Mouse (Mus musculus): ENCODE results near the gene Zfp661. TPM values are rescaled to one million over a fixed set of nuclear protein-coding genes. Genes with fewer than 3 reads are reported as not detected.

Zfp661 gene
- polyA plus RNA-seq, 1 experiment from 2014 or later, result 2.4 TPM

DNA sequence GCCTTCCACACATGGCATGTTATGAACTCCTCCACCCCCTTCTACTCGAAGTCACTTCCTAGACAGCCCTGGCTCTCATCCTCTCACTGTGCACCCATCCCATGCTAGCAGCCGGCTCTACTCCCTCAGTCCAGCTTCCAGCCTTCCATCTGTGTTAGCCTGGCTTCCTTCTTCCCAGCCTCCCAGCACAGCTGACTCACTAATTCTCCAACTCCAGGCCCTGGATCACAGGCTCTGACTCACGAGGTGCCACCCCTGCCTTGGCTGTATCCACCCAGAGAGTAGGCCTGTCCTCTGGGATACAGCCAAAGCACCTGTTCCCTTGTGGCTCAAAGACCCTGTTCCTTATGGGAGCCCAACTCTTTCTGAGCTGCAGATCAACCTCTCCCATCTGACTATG lies 49.3 kb downstream of the Zfp661 start:
- 51% methylated on average over 3 of the region's 3 CpGs for WGBS

DNA sequence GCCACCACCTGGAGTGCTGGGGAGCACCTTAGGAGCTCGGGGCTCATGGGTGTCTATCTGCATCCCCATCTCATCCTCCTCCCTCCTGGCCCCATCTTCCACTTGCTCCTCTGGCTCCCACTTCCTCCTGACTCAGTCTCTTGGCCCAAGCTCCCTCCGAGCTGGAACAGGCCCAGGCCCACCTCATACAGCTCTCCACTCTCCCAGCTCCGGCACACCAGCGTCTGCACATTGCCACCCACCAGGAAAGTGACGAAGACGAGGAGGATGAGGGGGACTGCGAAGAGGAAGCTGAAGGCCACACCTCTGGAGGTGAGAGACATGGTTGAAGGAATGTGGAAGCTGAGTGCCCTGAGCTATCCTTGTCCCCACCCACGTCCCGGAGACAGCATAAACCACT lies 51.5 kb downstream of the Zfp661 start:
- Histone ChIP-seq H3K27me3 (ENCODE audit: control insufficient read depth, insufficient read depth, low read length) (peaks cover 36% of the 10 kb centered on the region), H3K4me1 (ENCODE audit: control insufficient read depth in 2 of 2, insufficient read depth in 2 of 2, low read length in 2 of 2) (no peaks in the 10 kb centered on the region)

More for the DNA sequence above, 49.3 kb downstream of the Zfp661 start:
- no peaks in the 10 kb centered on the region for H3K9me3 ChIP-seq (ENCODE audit: control insufficient read depth, low read length)
- no peaks in the 10 kb centered on the region for H3K36me3 ChIP-seq (ENCODE audit: control insufficient read depth, insufficient read depth, low read length)
- H3K27ac ChIP-seq (replicated peaks in 1 of 2; ENCODE audit: control insufficient read depth in 1 of 2, insufficient read depth in 1 of 2, low read depth in 2 of 2, low read length in 2 of 2), result no peak overlapping the region
- no peak for ATAC-seq (ENCODE audit: insufficient number of reproducible peaks, insufficient read depth, low FRiP score, low read depth)
- H3K27me3 ChIP-seq (ENCODE audit: control insufficient read depth, insufficient read depth, low read length), result peaks cover 58% of the 10 kb centered on the region
- no peak overlapping the region for H3K4me2 ChIP-seq (ENCODE audit: low read length)
- H3K4me1 ChIP-seq (ENCODE audit: control insufficient read depth in 2 of 2, insufficient read depth in 2 of 2, low read length in 2 of 2), result 0 out of 4 replicates have a peak, but pooled peaks cover 0 to 3% of the 10 kb centered on the region in 2 experiments
- H3K9ac ChIP-seq (ENCODE audit: low read length), result no peak overlapping the region
- H3K4me3 ChIP-seq (ENCODE audit: control insufficient read depth in 1 of 2, insufficient read depth in 1 of 2, low read depth in 1 of 2, low read length in 2 of 2), result no peak overlapping the region

DNA sequence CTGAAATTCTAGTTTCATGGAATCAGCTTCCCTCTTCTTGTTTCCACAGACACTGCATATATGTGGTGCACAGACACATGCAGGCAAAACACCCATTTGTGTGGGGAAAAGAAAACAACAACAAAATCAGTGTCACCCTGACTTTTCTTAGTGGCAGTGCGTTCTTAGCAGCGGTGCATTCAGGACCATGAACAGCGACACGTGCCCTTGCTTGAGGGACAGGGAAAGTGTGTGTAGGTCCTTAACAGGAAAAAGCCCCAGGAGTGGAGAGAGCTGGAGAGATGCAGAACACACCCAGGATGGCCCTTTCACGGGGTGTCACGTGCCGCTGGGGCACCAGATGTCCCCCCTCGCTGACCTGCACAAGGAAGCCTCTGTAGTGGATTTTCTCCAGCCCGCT lies 54.5 kb downstream of the Zfp661 start:
- Histone ChIP-seq H3K9ac (ENCODE audit: low read length) (no peak overlapping the region), H3K36me3 (ENCODE audit: control insufficient read depth, insufficient read depth, low read length) (no peaks in the 10 kb centered on the region), H3K27ac (replicated peaks in 1 of 2; ENCODE audit: control insufficient read depth in 1 of 2, insufficient read depth in 1 of 2, low read depth in 2 of 2, low read length in 2 of 2) (no peak overlapping the region), H3K4me2 (ENCODE audit: low read length) (no peak overlapping the region), H3K4me1 (ENCODE audit: control insufficient read depth in 2 of 2, insufficient read depth in 2 of 2, low read length in 2 of 2) (no peaks in the 10 kb centered on the region), H3K27me3 (ENCODE audit: control insufficient read depth, insufficient read depth, low read length) (peaks cover 8% of the 10 kb centered on the region), H3K4me3 (ENCODE audit: control insufficient read depth in 1 of 2, insufficient read depth in 1 of 2, low read depth in 1 of 2, low read length in 2 of 2) (no peak overlapping the region), H3K9me3 (ENCODE audit: control insufficient read depth, low read length) (no peaks in the 10 kb centered on the region)
- ATAC-seq (ENCODE audit: insufficient number of reproducible peaks, insufficient read depth, low FRiP score, low read depth), result no peak
- 7% methylated on average over 9 of the region's 9 CpGs for WGBS

More for the DNA sequence above, 51.5 kb downstream of the Zfp661 start:
- no peak for ATAC-seq (ENCODE audit: insufficient number of reproducible peaks, insufficient read depth, low FRiP score, low read depth)
- H3K4me2 ChIP-seq (ENCODE audit: low read length), result no peak overlapping the region
- no peaks in the 10 kb centered on the region for H3K36me3 ChIP-seq (ENCODE audit: control insufficient read depth, insufficient read depth, low read length)
- WGBS, result 64% methylated on average over 9 of the region's 9 CpGs
- no peak overlapping the region for H3K27ac ChIP-seq (replicated peaks in 1 of 2; ENCODE audit: control insufficient read depth in 1 of 2, insufficient read depth in 1 of 2, low read depth in 2 of 2, low read length in 2 of 2)
- no peak overlapping the region for H3K9ac ChIP-seq (ENCODE audit: low read length)
- H3K9me3 ChIP-seq (ENCODE audit: control insufficient read depth, low read length), result no peaks in the 10 kb centered on the region
- H3K4me3 ChIP-seq (ENCODE audit: control insufficient read depth in 1 of 2, insufficient read depth in 1 of 2, low read depth in 1 of 2, low read length in 2 of 2), result no peak overlapping the region

DNA sequence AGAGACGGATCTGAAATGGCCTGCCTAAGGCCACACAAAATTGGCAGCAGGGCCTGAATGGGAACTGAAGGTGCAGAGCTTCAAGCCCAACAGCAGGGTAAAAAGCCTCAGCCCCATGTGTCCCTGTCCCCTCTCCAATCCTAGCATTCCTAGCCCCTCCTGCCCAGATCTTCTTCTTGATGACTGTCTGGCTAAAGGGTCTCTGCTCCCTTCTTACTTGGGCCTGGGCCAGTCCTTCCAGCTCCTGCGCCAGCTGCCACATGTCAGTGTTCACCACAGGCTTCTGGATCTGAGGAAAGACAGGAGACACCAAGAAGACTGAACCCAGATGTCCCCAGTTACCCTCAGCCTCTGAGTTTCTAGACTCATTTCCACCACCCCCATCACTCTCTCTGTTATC lies 55.3 kb downstream of the Zfp661 start:
- Histone ChIP-seq H3K27me3 (ENCODE audit: control insufficient read depth, insufficient read depth, low read length) (peaks cover 4% of the 10 kb centered on the region), H3K27ac (replicated peaks in 1 of 2; ENCODE audit: control insufficient read depth in 1 of 2, insufficient read depth in 1 of 2, low read depth in 2 of 2, low read length in 2 of 2) (no peak overlapping the region), H3K9me3 (ENCODE audit: control insufficient read depth, low read length) (no peaks in the 10 kb centered on the region), H3K4me1 (ENCODE audit: control insufficient read depth in 2 of 2, insufficient read depth in 2 of 2, low read length in 2 of 2) (no peaks in the 10 kb centered on the region), H3K4me2 (ENCODE audit: low read length) (no peak overlapping the region), H3K36me3 (ENCODE audit: control insufficient read depth, insufficient read depth, low read length) (no peaks in the 10 kb centered on the region), H3K9ac (ENCODE audit: low read length) (no peak overlapping the region), H3K4me3 (ENCODE audit: control insufficient read depth in 1 of 2, insufficient read depth in 1 of 2, low read depth in 1 of 2, low read length in 2 of 2) (no peak overlapping the region)
- ATAC-seq (ENCODE audit: insufficient number of reproducible peaks, insufficient read depth, low FRiP score, low read depth), result no peak
- 66% methylated on average over 2 of the region's 2 CpGs for WGBS

DNA sequence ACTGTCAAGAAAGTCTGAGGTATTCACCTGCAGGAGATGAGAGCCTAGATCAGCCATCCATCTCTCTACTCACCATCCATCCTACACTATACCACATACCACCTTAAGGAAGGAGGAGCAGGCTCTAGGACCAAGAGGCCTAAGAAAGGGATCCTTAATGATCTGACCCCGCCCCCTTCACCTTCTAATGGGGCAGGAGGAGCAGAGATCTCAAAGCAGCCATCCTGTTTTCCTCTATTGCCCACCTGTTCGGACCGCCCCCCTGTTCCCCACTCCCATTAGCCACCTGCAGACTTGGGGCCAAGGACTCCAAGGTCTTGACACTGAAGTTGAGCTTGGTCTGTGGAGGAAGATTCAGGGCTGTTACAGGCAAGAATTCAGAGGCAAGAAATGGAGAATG lies 56.5 kb downstream of the Zfp661 start:
- ATAC-seq (ENCODE audit: insufficient number of reproducible peaks, insufficient read depth, low FRiP score, low read depth), result no peak
- Histone ChIP-seq H3K27me3 (ENCODE audit: control insufficient read depth, insufficient read depth, low read length) (no peaks in the 10 kb centered on the region; the same call in none of the 2 replicates), H3K4me1 (ENCODE audit: control insufficient read depth in 2 of 2, insufficient read depth in 2 of 2, low read length in 2 of 2) (no peaks in the 10 kb centered on the region), H3K9ac (ENCODE audit: low read length) (no peak overlapping the region), H3K4me2 (ENCODE audit: low read length) (no peak overlapping the region), H3K36me3 (ENCODE audit: control insufficient read depth, insufficient read depth, low read length) (no peaks in the 10 kb centered on the region), H3K4me3 (ENCODE audit: control insufficient read depth in 1 of 2, insufficient read depth in 1 of 2, low read depth in 1 of 2, low read length in 2 of 2) (no peak overlapping the region), H3K27ac (replicated peaks in 1 of 2; ENCODE audit: control insufficient read depth in 1 of 2, insufficient read depth in 1 of 2, low read depth in 2 of 2, low read length in 2 of 2) (no peak overlapping the region), H3K9me3 (ENCODE audit: control insufficient read depth, low read length) (no peaks in the 10 kb centered on the region)
- 55% methylated on average over 3 of the region's 3 CpGs for WGBS

DNA sequence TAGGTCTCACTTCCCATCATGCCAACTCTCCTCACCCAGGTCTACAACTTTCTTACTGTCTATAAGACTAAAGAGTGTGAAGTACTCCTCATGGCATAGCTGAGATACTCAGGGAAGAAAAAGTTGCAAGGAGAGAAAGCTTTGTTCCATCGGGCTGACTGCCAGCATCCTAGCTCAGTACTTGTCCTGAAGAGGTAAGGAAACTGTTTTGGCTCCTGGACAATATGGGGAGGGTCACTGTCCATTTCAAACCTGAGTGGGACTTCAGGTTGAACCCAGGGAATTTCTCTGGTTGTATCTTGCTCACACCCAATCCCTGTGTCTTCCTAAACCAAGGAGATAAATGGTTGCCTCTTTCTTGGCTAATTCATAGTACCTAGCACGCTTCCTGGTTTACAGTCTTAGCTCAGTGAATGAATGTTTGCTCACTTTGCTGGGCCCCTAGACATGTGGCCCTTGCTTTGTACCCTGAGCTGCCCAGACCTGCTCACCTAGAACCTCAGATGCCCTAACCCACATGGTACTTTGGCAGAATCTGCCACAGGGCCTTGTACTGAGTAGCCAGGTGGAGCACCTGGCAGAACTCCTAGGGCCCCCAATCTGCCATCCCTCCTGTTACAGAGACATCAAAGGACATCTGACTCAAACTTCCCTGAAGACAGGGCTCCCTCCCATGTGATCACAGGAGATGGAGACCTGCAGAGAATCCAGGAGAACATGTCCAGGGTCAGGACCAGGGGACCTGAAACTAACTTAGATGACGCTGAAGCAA lies 61.7 kb downstream of the Zfp661 start:
- Histone ChIP-seq H3K4me1 (ENCODE audit: control insufficient read depth in 2 of 2, insufficient read depth in 2 of 2, low read length in 2 of 2) (peaks cover 3 to 7% of the 10 kb centered on the region in 2 experiments; a peak in 3 of 4 replicates), H3K36me3 (ENCODE audit: control insufficient read depth, insufficient read depth, low read length) (no peaks in the 10 kb centered on the region), H3K27me3 (ENCODE audit: control insufficient read depth, insufficient read depth, low read length) (0 out of 2 replicates have a peak, but pooled peaks cover 7% of the 10 kb centered on the region), H3K4me2 (ENCODE audit: low read length) (no peak overlapping the region), H3K27ac (replicated peaks in 1 of 2; ENCODE audit: control insufficient read depth in 1 of 2, insufficient read depth in 1 of 2, low read depth in 2 of 2, low read length in 2 of 2) (no peak overlapping the region), H3K9me3 (ENCODE audit: control insufficient read depth, low read length) (no peaks in the 10 kb centered on the region), H3K4me3 (ENCODE audit: control insufficient read depth in 1 of 2, insufficient read depth in 1 of 2, low read depth in 1 of 2, low read length in 2 of 2) (no peak overlapping the region), H3K9ac (ENCODE audit: low read length) (no peak overlapping the region)
- ATAC-seq (ENCODE audit: insufficient number of reproducible peaks, insufficient read depth, low FRiP score, low read depth), result no peak
- 63% methylated on average over 3 of the region's 3 CpGs for WGBS
